Mouse (Mus musculus) midbrain, postnatal 0 days (tissue): ENCODE results near the gene Tbca. TPM values are rescaled to one million over a fixed set of nuclear protein-coding genes. Genes with fewer than 3 reads are reported as not detected.

Experiments
- ATAC-seq: fragments of 200-750 bp; cut with Nextera tagmentation; 2 replicates; pipeline ENCODE4 v1.8.0; 2017; ENCODE audit warnings: moderate number of reproducible peaks, mild to moderate bottlenecking, moderate TSS enrichment, moderate library complexity; ENCODE audit not compliant: low FRiP score
- DNase-seq: peaks from one replicate; pipeline ENCODE4 v3.0.0-alpha.2; 2015; ENCODE audit warnings: low spot score
- H3K27ac ChIP-seq: fragments of 300-500 bp; sonication (generic); 2 replicates; pipeline ENCODE4 v1.5.1; 2014; ENCODE audit warnings: low read depth, mild to moderate bottlenecking, low read length, mixed read lengths
- H3K27me3 ChIP-seq: fragments of 300-500 bp; sonication (generic); 2 replicates; pipeline ENCODE4 v1.6.1; 2014; ENCODE audit warnings: low read length, control low read depth, mixed read lengths; ENCODE audit not compliant: insufficient read depth
- H3K36me3 ChIP-seq: fragments of 300-500 bp; sonication (generic); 2 replicates; pipeline ENCODE4 v1.6.1; 2014; ENCODE audit warnings: low read length, control low read depth, mixed read lengths; ENCODE audit not compliant: insufficient read depth
- H3K4me1 ChIP-seq: fragments of 300-500 bp; sonication (generic); 2 replicates; pipeline ENCODE4 v1.6.1; 2014; ENCODE audit warnings: mild to moderate bottlenecking, control low read depth, antibody characterized with exemption, low read length, mixed read lengths; ENCODE audit not compliant: insufficient read depth
- H3K4me2 ChIP-seq: fragments of 300-500 bp; sonication (generic); 2 replicates; pipeline ENCODE4 v1.6.1; 2014; ENCODE audit warnings: low read depth, mild to moderate bottlenecking, low read length, mixed read lengths; ENCODE audit not compliant: poor library complexity, severe bottlenecking
- H3K4me3 ChIP-seq: fragments of 300-500 bp; sonication (generic); 2 replicates; pipeline ENCODE4 v1.5.1; 2014; ENCODE audit warnings: low read depth, mild to moderate bottlenecking, low read length, moderate library complexity
- H3K9ac ChIP-seq: fragments of 300-500 bp; sonication (generic); replicated peaks from 2 replicates; pipeline ENCODE4 v1.6.1; 2014; ENCODE audit warnings: mild to moderate bottlenecking, low read length, moderate library complexity, mixed read lengths; ENCODE audit not compliant: poor library complexity, severe bottlenecking
- H3K9me3 ChIP-seq: fragments of 300-500 bp; sonication (generic); 2 replicates; pipeline ENCODE4 v1.6.1; 2016; ENCODE audit warnings: low read length, control low read depth
- CTCF ChIP-seq: IDR thresholded peaks from 2 replicates; pipeline ENCODE4 v1.5.1; 2016; ENCODE audit warnings: antibody characterized with exemption, mild to moderate bottlenecking
- WGBS: fragments of 180-500 bp; shearing (Covaris S2); extraction: QIAGEN DNeasy Blood & Tissue Kit; methylation state at CpG from one replicate; pipeline ENCODE4 v1.1.7; 2014; 5-methylcytosine and 5-hydroxymethylcytosine counted together
- polyA plus RNA-seq: library from polyadenylated mRNA; unstranded; fragments of >200 nt; fragmentation: Nextera tagmentation; extraction: Ambion mirVana; gene quantifications from 2 replicates; pipeline ENCODE4 v1.2.1, GENCODE M21; 2015
- total RNA-seq: library from RNA; depleted of rRNA; stranded (reverse); fragments of >200 nt; gene quantifications from 2 replicates; pipeline ENCODE4 v1.2.3, GENCODE M21; 2014

The Tbca gene
- total and polyA plus RNA-seq, 2 experiments from 2014 or later: 162 to 348 TPM

DNA sequence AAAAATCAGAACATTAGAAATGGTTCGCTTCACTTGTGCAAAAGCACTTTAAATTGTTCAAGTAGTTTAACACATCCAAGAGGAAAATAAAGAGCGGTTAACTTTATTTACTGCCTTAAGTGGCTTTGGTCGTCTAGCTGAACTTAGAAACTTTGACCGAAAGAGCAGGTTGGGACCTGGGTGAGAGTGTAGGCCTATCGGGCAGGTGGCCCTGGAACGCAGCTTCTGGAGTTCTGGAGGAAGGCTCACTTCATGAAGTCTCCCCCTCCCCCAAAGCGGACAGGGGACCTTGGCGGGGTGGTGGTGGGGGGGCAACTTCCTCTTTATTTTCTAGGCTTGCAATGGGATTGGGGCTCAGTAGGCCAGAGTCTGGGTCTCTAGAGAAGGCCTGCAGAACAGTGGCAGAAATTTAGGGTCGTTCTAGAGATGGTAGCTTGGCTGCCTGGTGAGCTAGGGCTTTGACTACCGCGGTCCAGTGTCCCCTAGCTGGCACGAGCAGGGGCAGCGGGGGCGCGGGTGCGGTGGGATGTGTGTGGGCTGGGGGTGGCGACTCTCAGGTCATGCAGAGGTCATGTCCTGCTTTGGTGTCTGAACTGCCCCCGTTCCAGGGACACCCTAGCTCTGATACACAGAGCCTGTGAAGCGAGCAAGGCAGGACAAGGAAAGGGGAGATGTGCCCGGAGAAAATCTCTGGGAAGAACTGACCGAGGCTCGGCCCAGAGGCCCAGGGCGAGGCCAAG lies 86.1 kb downstream of the Tbca start:
- 1% methylated on average over 23 of the region's 23 CpGs for WGBS
- no peak overlapping the region for H3K4me3 ChIP-seq
- TF ChIP-seq CTCF: no peak
- no peak; the same call in 1 of the 2 replicates for ATAC-seq
- H3K4me1 ChIP-seq: no peaks in the 10 kb centered on the region
- no peaks in the 10 kb centered on the region for H3K36me3 ChIP-seq
- no peak overlapping the region for H3K9ac ChIP-seq
- H3K9me3 ChIP-seq: no peaks in the 10 kb centered on the region
- peaks cover 55% of the 10 kb centered on the region for H3K27me3 ChIP-seq
- no peak overlapping the region for H3K27ac ChIP-seq
- H3K4me2 ChIP-seq: no peak overlapping the region
- DNase-seq: no peak

DNA sequence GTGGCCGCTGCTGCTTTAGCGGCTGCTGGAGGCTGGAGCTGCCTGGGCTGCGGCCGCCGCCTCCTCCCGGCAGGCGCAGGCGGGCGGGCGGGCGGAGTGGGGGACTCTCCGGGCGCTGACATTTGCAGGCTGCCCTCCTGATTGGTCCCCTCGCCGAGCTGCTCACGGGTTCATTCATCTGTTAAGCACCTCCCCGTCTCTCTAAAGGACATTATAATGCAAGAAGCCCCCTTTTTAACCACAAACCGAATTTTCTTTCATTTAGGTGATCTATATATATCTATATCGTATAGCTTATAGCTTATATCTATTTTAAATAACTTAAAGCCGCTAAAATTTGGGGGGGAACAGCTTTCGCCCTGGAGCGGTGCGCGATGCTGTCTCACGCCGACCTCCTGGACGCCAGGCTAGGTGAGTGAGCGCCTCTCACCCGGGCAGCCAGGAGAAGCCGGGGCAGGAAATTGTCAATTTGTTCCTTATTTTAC lies 86.7 kb downstream of the Tbca start, which contains the start of gene Otp:
TSS of gene Otp (plus strand) at position 207 of the 485 bp plus-strand sequence.
- no peaks in the 10 kb centered on the region for H3K4me1 ChIP-seq
- no peaks in the 10 kb centered on the region for H3K9me3 ChIP-seq
- H3K4me2 ChIP-seq: no peak within 1 kb of the TSS
- no peaks in the 10 kb centered on the region for H3K36me3 ChIP-seq
- no peak within 1 kb of the TSS for H3K27ac ChIP-seq
- ATAC-seq: no peak
- H3K9ac ChIP-seq: no peak within 1 kb of the TSS
- peaks cover 55% of the 10 kb centered on the region for H3K27me3 ChIP-seq
- no peak for TF ChIP-seq CTCF
- WGBS: under 1% methylated on average over 30 of the region's 30 CpGs
- H3K4me3 ChIP-seq: no peak within 1 kb of the TSS
- DNase-seq: no peak

DNA sequence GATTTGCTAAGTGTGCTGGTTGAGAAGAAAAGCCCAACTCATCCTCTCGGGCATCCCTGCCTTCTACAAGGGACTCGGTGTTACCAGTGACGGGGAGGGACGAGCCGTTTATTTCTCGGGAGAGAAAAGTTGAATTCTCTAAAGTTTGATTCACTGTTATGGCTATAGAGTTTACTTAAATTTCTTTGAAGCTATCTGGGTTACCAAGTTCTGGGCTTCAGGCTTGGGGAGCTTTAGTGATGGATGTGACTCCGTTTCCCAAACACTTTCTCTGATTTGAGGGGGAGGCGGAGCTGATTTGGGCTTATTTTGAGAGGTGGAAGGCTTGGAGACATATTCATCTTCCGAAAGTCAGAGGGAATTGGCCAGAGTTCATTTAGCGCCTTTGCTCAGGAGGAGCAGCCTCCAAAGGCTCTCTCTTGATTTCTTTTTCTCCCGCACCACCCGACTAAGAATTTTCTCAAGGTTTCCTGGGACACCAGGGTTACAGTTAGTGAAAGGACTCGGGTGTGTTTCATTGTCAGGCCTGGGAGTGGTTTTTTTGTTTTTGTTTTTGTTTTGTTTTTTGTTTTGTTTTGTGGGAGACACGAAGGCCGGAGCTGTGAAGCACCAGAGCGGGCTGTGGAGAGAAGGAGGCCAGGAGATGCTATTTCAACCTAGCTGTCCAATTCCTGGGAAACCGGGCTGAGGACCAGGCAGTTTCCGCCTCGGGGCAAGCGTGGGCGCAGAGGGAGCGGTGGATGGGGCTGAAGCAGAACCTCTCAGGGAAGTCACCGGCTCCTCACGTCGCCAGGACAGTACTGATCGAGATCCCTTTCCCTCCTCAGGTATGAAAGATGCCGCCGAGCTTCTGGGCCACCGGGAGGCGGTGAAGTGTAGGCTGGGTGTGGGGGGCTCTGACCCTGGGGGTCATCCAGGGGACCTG lies 87.8 kb downstream of the Tbca start:
- no peak overlapping the region for H3K4me2 ChIP-seq
- H3K4me1 ChIP-seq: no peaks in the 10 kb centered on the region
- H3K27ac ChIP-seq: no peak overlapping the region
- H3K36me3 ChIP-seq: no peaks in the 10 kb centered on the region
- 2% methylated on average over 30 of the region's 30 CpGs for WGBS
- DNase-seq (no peak), ATAC-seq (no peak)
- TF ChIP-seq CTCF: no peak
- peaks cover 59% of the 10 kb centered on the region for H3K27me3 ChIP-seq
- H3K9ac ChIP-seq: no peak overlapping the region
- H3K4me3 ChIP-seq: no peak overlapping the region; the same call in 1 of the 2 replicates
- H3K9me3 ChIP-seq: no peaks in the 10 kb centered on the region

DNA sequence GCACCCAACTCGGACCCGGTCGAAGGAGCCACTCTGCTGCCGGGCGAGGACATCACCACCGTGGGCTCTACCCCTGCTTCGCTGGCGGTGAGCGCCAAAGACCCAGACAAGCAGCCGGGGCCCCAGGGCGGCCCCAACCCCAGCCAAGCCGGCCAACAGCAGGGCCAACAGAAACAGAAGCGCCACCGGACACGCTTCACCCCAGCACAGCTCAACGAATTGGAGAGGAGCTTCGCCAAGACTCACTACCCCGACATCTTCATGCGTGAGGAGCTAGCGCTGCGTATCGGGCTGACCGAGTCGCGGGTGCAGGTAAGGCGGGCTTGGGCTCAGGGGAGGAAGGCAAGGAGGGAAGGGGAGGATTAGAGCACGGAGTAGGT lies 88.5 kb downstream of the Tbca start:
- DNase-seq (no peak), ATAC-seq (no peak)
- Histone ChIP-seq H3K27me3 (peaks cover 62% of the 10 kb centered on the region), H3K4me3 (no peak overlapping the region; the same call in 1 of the 2 replicates), H3K4me2 (no peak overlapping the region), H3K27ac (no peak overlapping the region), H3K36me3 (no peaks in the 10 kb centered on the region), H3K9me3 (no peaks in the 10 kb centered on the region), H3K4me1 (no peaks in the 10 kb centered on the region), H3K9ac (no peak overlapping the region)
- no peak for TF ChIP-seq CTCF
- WGBS: 1% methylated on average over 27 of the region's 27 CpGs

DNA sequence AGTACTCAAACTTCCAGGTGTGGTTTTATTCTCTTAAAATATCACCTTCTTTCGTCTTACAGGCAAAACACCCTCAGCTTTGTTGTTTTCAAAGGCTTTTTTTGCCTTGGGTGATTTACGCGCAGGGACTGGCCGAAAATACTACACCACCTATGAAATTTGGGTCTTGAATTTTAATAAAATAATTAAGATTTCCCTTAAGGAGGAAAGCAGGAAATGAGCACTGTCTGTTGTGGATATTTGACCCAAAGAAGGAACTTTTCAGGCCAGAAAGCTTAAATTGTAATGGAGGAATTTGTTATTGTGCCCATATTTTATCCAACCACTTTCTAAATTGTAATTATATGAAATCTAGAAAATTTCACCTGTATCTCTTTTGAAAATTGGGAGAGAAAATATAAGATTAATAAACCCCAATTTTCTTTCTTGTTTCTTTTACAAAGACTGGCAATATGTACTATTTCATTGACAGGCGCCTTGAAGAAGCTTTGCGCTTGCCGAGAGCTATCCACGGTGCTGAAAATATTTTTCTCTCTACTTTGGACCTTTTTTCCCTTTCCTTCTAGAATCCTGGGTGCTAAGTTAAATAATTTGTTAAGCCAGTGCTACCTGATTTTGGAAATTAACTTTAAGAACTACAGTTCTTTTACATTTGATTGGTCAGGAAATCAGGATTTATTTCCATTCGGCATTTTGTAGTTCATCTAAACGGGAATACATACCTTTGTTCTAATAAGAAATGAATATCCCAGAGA lies 89.5 kb downstream of the Tbca start:
- DNase-seq (peak; percentile 43), ATAC-seq (no peak)
- H3K9ac ChIP-seq: no peak overlapping the region

More for the DNA sequence above, 89.5 kb downstream of the Tbca start:
- 11% methylated on average over 10 of the region's 10 CpGs for WGBS
- TF ChIP-seq CTCF: no peak
- H3K4me1 ChIP-seq: peaks cover 3% of the 10 kb centered on the region; the same call in 1 of the 2 replicates
- H3K27me3 ChIP-seq: peaks cover 67% of the 10 kb centered on the region
- H3K4me3 ChIP-seq: no peak overlapping the region
- no peak overlapping the region for H3K27ac ChIP-seq
- no peak overlapping the region for H3K4me2 ChIP-seq
- no peaks in the 10 kb centered on the region for H3K36me3 ChIP-seq
- H3K9me3 ChIP-seq: no peaks in the 10 kb centered on the region
